13 mouse cellular contexts compared by ENCODE assay signal in genomic region chr7:67054876-67055275, GRCm38 (mm10).
"Had no signal": no experiment of that assay in that cellular context is flagged by ENCODE, and none has a peak within 500 bp of the region (broad histone marks: within the 10 kb centered on the region; RNA-seq: fewer than 3 reads in every experiment).

No protein-coding gene starts in this region.

- H3K9me3 ChIP-seq: limb, embryonic 15.5 days; liver, embryonic 12.5 days; midbrain, embryonic 10.5 days; neural tube, embryonic 15.5 days had no signal

- H3K27ac ChIP-seq: limb, embryonic 15.5 days; liver, embryonic 12.5 days; midbrain, embryonic 10.5 days; neural tube, embryonic 15.5 days had no signal

- H3K9ac ChIP-seq: limb, embryonic 15.5 days; liver, embryonic 12.5 days; lung, embryonic 14.5 days; neural tube, embryonic 15.5 days had no signal

- H3K4me2 ChIP-seq: limb, embryonic 15.5 days; liver, embryonic 12.5 days; lung, embryonic 14.5 days; neural tube, embryonic 15.5 days had no signal

- H3K4me3 ChIP-seq: limb, embryonic 15.5 days; liver, embryonic 12.5 days; midbrain, embryonic 10.5 days; myocyte; neural tube, embryonic 15.5 days had no signal

- DNase-seq: layer of hippocampus, postnatal 36 days; lung, embryonic 14.5 days; lung, postnatal 10 days; lung, postnatal 4 days; midbrain, embryonic 14.5 days; right cerebral cortex, adult 18-20 months; right cerebral cortex, postnatal 25 days; thymus, postnatal 36 days had no signal

- H3K36me3 ChIP-seq: liver, embryonic 12.5 days; midbrain, embryonic 10.5 days; neural tube, embryonic 15.5 days had no signal

- H3K4me1 ChIP-seq: limb, embryonic 15.5 days; liver, embryonic 12.5 days; midbrain, embryonic 10.5 days; neural tube, embryonic 15.5 days had no signal

- H3K27me3 ChIP-seq: limb, embryonic 15.5 days; liver, embryonic 12.5 days; neural tube, embryonic 15.5 days had no signal

- ATAC-seq: liver, embryonic 12.5 days had no signal
